Mouse (Mus musculus): ENCODE results near the gene Arv1. TPM values are rescaled to one million over a fixed set of nuclear protein-coding genes. Genes with fewer than 3 reads are reported as not detected.

Arv1 gene
- polyA plus RNA-seq, 1 experiment from 2014 or later: 30.6 TPM

GRCm38 (mm10) chr8:124758544-124758943 lies 36.6 kb downstream of the Arv1 start:
- Histone ChIP-seq H3K9ac (replicated peaks) (no peak overlapping the region), H3K9me3 (replicated peaks) (no peaks in the 10 kb centered on the region), H3K36me3 (no peaks in the 10 kb centered on the region), H3K4me3 (replicated peaks) (no peak overlapping the region), H3K4me1 (0 out of 2 replicates have a peak, but pooled peaks cover 6% of the 10 kb centered on the region), H3K4me2 (no peak overlapping the region), H3K27me3 (replicated peaks) (peaks cover 10% of the 10 kb centered on the region; the same call in 1 of the 2 replicates), H3K27ac (replicated peaks) (no peak overlapping the region)
- ATAC-seq (ENCODE audit: low FRiP score): no peak
- 35% methylated on average over 3 of the region's 3 CpGs for WGBS

GRCm38 (mm10) chr8:124763061-124763460 lies 41.1 kb downstream of the Arv1 start:
- no peak overlapping the region for H3K4me3 ChIP-seq (replicated peaks)
- H3K27me3 ChIP-seq (replicated peaks): no peaks in the 10 kb centered on the region
- H3K27ac ChIP-seq (replicated peaks): no peak overlapping the region
- no peak overlapping the region for H3K4me2 ChIP-seq
- no peaks in the 10 kb centered on the region for H3K36me3 ChIP-seq
- WGBS: 53% methylated on average over 7 of the region's 7 CpGs
- 0 out of 2 replicates have a peak, but pooled peaks cover 3% of the 10 kb centered on the region for H3K4me1 ChIP-seq
- H3K9ac ChIP-seq (replicated peaks): no peak overlapping the region
- ATAC-seq (ENCODE audit: low FRiP score): no peak
- H3K9me3 ChIP-seq (replicated peaks): no peaks in the 10 kb centered on the region

DNA sequence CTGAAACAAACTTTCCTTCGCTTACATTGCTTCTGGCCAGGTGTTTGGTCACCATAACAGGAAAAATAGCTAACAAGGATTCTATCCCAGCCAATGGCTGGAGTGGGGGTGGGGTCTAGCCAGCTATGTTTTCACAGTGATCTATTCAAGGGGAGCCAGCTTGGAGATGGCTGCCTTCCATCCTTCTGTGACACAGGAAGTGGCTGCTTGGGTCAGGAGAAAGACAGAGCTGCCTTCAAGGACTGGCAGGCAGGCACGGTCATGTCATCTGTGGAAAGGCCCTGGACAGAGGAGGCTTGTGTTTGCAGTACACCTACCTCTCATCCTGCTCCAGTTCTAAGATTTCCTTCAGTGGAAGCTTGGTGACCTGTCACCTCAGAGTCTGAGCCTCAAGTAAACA lies 50.5 kb downstream of the Arv1 start:
- Histone ChIP-seq H3K36me3 (no peaks in the 10 kb centered on the region), H3K4me3 (replicated peaks) (no peak overlapping the region), H3K9me3 (replicated peaks) (no peaks in the 10 kb centered on the region), H3K9ac (replicated peaks) (no peak overlapping the region), H3K4me2 (no peak overlapping the region), H3K27me3 (replicated peaks) (no peaks in the 10 kb centered on the region), H3K4me1 (0 out of 2 replicates have a peak, but pooled peaks cover 3% of the 10 kb centered on the region), H3K27ac (replicated peaks) (no peak overlapping the region)
- no peak for ATAC-seq (ENCODE audit: low FRiP score)
- WGBS: 63% methylated on average over 2 of the region's 2 CpGs

- Histone ChIP-seq H3K27me3 (replicated peaks) (no peaks in the 10 kb centered on the region), H3K4me3 (replicated peaks) (0 out of 2 replicates have a peak overlapping the region, but pooled peaks have one; percentile 14), H3K9ac (replicated peaks) (0 out of 2 replicates have a peak overlapping the region, but pooled peaks have one; percentile 4), H3K27ac (replicated peaks) (no peak overlapping the region), H3K9me3 (replicated peaks) (no peaks in the 10 kb centered on the region), H3K36me3 (no peaks in the 10 kb centered on the region), H3K4me2 (peak overlapping the region; percentile 49), H3K4me1 (peaks cover 9% of the 10 kb centered on the region)
- WGBS: 15% methylated on average over 16 of the region's 16 CpGs
- no peak for ATAC-seq (ENCODE audit: low FRiP score)
Observed at GRCm38 (mm10) chr8:124775695-124776094, 53.8 kb downstream of the Arv1 start.

DNA sequence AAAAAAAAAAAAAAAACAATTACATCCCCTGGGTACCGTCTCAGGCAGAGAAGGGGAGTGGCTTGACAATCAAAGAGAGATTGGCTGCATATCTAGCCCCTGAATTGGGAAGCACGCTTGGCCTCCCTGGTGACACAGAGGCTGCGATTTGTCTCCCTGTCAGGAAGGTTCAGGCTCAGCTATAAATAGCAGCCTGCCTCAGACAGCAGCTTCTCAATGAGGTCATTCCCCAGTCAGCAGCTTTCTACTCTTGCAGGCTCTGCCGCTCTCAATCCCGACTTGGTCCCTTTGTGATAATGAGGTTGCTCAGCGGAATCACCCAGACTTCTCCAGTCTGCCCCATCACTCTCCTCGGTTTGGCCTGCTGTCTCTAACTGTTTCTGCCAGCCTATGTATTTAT lies 58.3 kb downstream of the Arv1 start:
- 5% methylated on average over 7 of the region's 7 CpGs for whole genome bisulfite sequencing
- no peak overlapping the region for H3K9ac ChIP-seq (replicated peaks)
- ATAC-seq (ENCODE audit: low FRiP score): peak; percentile 78

GRCm38 (mm10) chr8:124782431-124782830 lies 60.5 kb downstream of the Arv1 start:
- H3K4me2 ChIP-seq: no peak overlapping the region
- 82% methylated on average over 3 of the region's 3 CpGs for WGBS
- ATAC-seq (ENCODE audit: low FRiP score): no peak

More for the DNA sequence above, 58.3 kb downstream of the Arv1 start:
- peak overlapping the region; percentile 13; the same call in 1 of the 2 replicates for H3K4me2 ChIP-seq
- H3K27ac ChIP-seq (replicated peaks): peak overlapping the region; percentile 34
- no peaks in the 10 kb centered on the region for H3K27me3 ChIP-seq (replicated peaks)
- no peak overlapping the region for H3K4me3 ChIP-seq (replicated peaks)
- no peaks in the 10 kb centered on the region for H3K9me3 ChIP-seq (replicated peaks)
- H3K4me1 ChIP-seq: peaks cover 20% of the 10 kb centered on the region
- H3K36me3 ChIP-seq: no peaks in the 10 kb centered on the region

GRCm38 (mm10) chr8:124783228-124783627 lies 61.3 kb downstream of the Arv1 start:
- Histone ChIP-seq H3K9me3 (replicated peaks) (no peaks in the 10 kb centered on the region), H3K36me3 (no peaks in the 10 kb centered on the region), H3K27me3 (replicated peaks) (0 out of 2 replicates have a peak, but pooled peaks cover 3% of the 10 kb centered on the region), H3K4me1 (peaks cover 17% of the 10 kb centered on the region), H3K27ac (replicated peaks) (no peak overlapping the region), H3K4me3 (replicated peaks) (no peak overlapping the region), H3K4me2 (no peak overlapping the region), H3K9ac (replicated peaks) (no peak overlapping the region)
- ATAC-seq (ENCODE audit: low FRiP score): no peak
- WGBS: 88% methylated on average over 15 of the region's 15 CpGs

More at GRCm38 (mm10) chr8:124782431-124782830, 60.5 kb downstream of the Arv1 start:
- Histone ChIP-seq H3K36me3 (no peaks in the 10 kb centered on the region), H3K9ac (replicated peaks) (no peak overlapping the region), H3K27ac (replicated peaks) (no peak overlapping the region), H3K9me3 (replicated peaks) (no peaks in the 10 kb centered on the region), H3K4me1 (peaks cover 17% of the 10 kb centered on the region), H3K4me3 (replicated peaks) (no peak overlapping the region), H3K27me3 (replicated peaks) (0 out of 2 replicates have a peak, but pooled peaks cover 3% of the 10 kb centered on the region)

Other genes with a start within 250 kb of the Arv1 start
- gene Cog2, start 201.4 kb upstream of the Arv1 start, polyA plus RNA-seq (2015; fragmentation: Nextera tagmentation; extraction: Ambion mirVana): 30.4 and 32.2 TPM in 2 replicates
- 1.8 and 1.9 TPM in 2 replicates for gene Agt, start 152.4 kb upstream of the Arv1 start, polyA plus RNA-seq (2015; fragmentation: Nextera tagmentation; extraction: Ambion mirVana)
- 0.17 and 0.45 TPM in 2 replicates for gene Capn9, start 146.0 kb upstream of the Arv1 start, polyA plus RNA-seq (2015; fragmentation: Nextera tagmentation; extraction: Ambion mirVana)
- 15.4 and 16.1 TPM in 2 replicates for gene 2310022B05Rik, start 58.8 kb upstream of the Arv1 start, polyA plus RNA-seq (2015; fragmentation: Nextera tagmentation; extraction: Ambion mirVana)
- gene Ttc13, start 156 bp upstream of the Arv1 start, polyA plus RNA-seq (2015; fragmentation: Nextera tagmentation; extraction: Ambion mirVana): 57.5 and 62.9 TPM in 2 replicates
- 3.8 and 5.1 TPM in 2 replicates for gene Fam89a, start 29.7 kb downstream of the Arv1 start, polyA plus RNA-seq (2015; fragmentation: Nextera tagmentation; extraction: Ambion mirVana)
- gene Trim67, start 71.0 kb downstream of the Arv1 start, polyA plus RNA-seq (2015; fragmentation: Nextera tagmentation; extraction: Ambion mirVana): 23.6 and 28.3 TPM in 2 replicates
- 67.3 and 77.7 TPM in 2 replicates for gene Gnpat, start 140.9 kb downstream of the Arv1 start, polyA plus RNA-seq (2015; fragmentation: Nextera tagmentation; extraction: Ambion mirVana)
- 22.0 and 26.7 TPM in 2 replicates for gene 2810004N23Rik, start 141.0 kb downstream of the Arv1 start, polyA plus RNA-seq (2015; fragmentation: Nextera tagmentation; extraction: Ambion mirVana)
- gene Exoc8, start 175.6 kb downstream of the Arv1 start, polyA plus RNA-seq (2015; fragmentation: Nextera tagmentation; extraction: Ambion mirVana): 12.2 and 12.7 TPM in 2 replicates
- gene Sprtn, start 175.7 kb downstream of the Arv1 start, polyA plus RNA-seq (2015; fragmentation: Nextera tagmentation; extraction: Ambion mirVana): 7.3 and 8.1 TPM in 2 replicates
- 15.7 and 16.4 TPM in 2 replicates for gene Egln1, start 227.2 kb downstream of the Arv1 start, polyA plus RNA-seq (2015; fragmentation: Nextera tagmentation; extraction: Ambion mirVana)

All from neural tube, embryonic 15.5 days (tissue).